Mouse (Mus musculus): ENCODE results near the gene Gpr4. TPM values are rescaled to one million over a fixed set of nuclear protein-coding genes. Genes with fewer than 3 reads are reported as not detected.

Gene Gpr4
- polyA plus RNA-seq, 1 experiment from 2014 or later, result 1.8 TPM

DNA sequence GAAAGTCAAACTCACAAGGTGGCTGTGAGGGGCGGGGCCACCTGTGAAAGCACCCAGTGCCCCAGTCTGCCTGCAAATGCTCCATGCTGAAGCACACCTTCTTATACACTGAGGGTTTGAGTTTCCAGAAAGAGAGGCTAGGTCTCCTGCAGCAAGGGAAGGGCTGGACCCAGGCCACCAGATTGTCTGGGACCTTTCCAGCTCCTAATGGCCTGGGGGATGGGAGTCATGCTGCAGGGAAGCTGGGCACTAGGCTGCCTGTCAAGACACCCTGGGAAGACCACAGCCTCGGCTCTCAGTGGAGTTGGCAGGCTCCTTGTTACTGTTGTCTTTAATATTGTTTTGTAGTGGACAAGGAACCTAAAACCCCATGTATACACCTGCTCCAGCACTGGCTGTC is 24.1 kb downstream of the Gpr4 start:
- Histone ChIP-seq H3K4me1 (ENCODE audit: control insufficient read depth, insufficient read depth, low read length) (no peaks in the 10 kb centered on the region), H3K9me3 (replicated peaks; ENCODE audit: control insufficient read depth, low read length) (no peaks in the 10 kb centered on the region), H3K9ac (ENCODE audit: low read length) (no peak overlapping the region), H3K4me2 (ENCODE audit: low read length) (no peak overlapping the region), H3K27ac (ENCODE audit: low read depth, low read length) (no peak overlapping the region), H3K27me3 (replicated peaks; ENCODE audit: control insufficient read depth, insufficient read depth, low read length) (no peaks in the 10 kb centered on the region), H3K4me3 (ENCODE audit: low read depth, low read length) (no peak overlapping the region), H3K36me3 (ENCODE audit: control insufficient read depth, insufficient read depth, low read length) (0 out of 2 replicates have a peak, but pooled peaks cover 4% of the 10 kb centered on the region)
- DNase-seq (ENCODE audit: low spot score), result no peak
- ATAC-seq, result no peak
- WGBS, result 74% methylated on average over 2 of the region's 2 CpGs

DNA sequence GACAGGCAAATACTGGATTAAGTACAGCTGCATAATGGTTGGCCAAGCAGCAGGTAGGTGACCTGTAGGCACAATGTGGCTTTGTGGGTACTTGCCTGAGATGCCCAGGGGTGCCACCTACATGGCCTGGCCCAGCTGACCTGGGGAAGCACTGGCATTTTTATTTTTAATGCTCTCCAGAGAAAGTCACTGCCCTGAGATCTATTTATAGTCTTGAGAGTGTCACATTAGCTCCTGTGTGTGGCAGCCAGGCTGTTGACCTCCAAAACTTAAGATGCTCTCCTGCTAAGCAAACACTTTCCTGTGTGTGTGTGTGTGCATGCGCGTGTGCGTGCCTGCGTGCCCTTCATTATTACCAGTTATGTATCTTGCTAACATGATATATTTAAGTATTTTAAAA is 26.0 kb downstream of the Gpr4 start:
- DNase-seq (ENCODE audit: low spot score) (no peak), ATAC-seq (no peak)
- no peak overlapping the region for H3K9ac ChIP-seq (ENCODE audit: low read length)
- no peak overlapping the region for H3K4me2 ChIP-seq (ENCODE audit: low read length)
- no peaks in the 10 kb centered on the region for H3K9me3 ChIP-seq (replicated peaks; ENCODE audit: control insufficient read depth, low read length)
- 0 out of 2 replicates have a peak, but pooled peaks cover 4% of the 10 kb centered on the region for H3K36me3 ChIP-seq (ENCODE audit: control insufficient read depth, insufficient read depth, low read length)
- H3K4me1 ChIP-seq (ENCODE audit: control insufficient read depth, insufficient read depth, low read length), result no peaks in the 10 kb centered on the region
- H3K27me3 ChIP-seq (replicated peaks; ENCODE audit: control insufficient read depth, insufficient read depth, low read length), result no peaks in the 10 kb centered on the region
- WGBS, result 96% methylated on average over 4 of the region's 4 CpGs
- no peak overlapping the region for H3K27ac ChIP-seq (ENCODE audit: low read depth, low read length)
- H3K4me3 ChIP-seq (ENCODE audit: low read depth, low read length), result no peak overlapping the region

DNA sequence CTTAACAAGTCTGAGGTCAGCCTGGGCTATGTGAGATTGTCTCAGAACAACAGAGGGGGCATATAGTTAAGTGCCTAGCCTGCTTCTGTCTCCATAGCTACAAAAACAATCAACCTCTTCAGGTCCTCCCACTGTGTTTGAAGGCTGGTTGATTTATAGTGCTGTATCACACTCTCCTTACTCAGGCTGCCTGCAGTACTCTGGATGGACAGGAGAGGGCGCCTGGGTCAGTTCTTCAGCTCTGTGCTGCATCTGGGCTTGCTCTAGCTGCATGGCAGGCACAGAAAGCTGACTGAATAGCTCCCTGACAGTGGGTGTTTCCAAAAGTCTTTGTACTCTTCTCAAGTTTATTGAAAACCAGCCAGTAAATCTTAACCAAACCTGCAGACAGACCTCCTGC is 27.1 kb downstream of the Gpr4 start:
- Histone ChIP-seq H3K4me2 (ENCODE audit: low read length) (no peak overlapping the region), H3K9me3 (replicated peaks; ENCODE audit: control insufficient read depth, low read length) (no peaks in the 10 kb centered on the region), H3K27me3 (replicated peaks; ENCODE audit: control insufficient read depth, insufficient read depth, low read length) (no peaks in the 10 kb centered on the region), H3K36me3 (ENCODE audit: control insufficient read depth, insufficient read depth, low read length) (peaks cover 4% of the 10 kb centered on the region; the same call in 1 of the 2 replicates), H3K27ac (ENCODE audit: low read depth, low read length) (no peak overlapping the region; the same call in 1 of the 2 replicates), H3K9ac (ENCODE audit: low read length) (no peak overlapping the region), H3K4me1 (ENCODE audit: control insufficient read depth, insufficient read depth, low read length) (no peaks in the 10 kb centered on the region), H3K4me3 (ENCODE audit: low read depth, low read length) (no peak overlapping the region)
- ATAC-seq (peak; percentile 95), DNase-seq (ENCODE audit: low spot score) (peak; percentile 92)
- WGBS, result 0% methylated on average over 1 of the region's 1 CpGs

DNA sequence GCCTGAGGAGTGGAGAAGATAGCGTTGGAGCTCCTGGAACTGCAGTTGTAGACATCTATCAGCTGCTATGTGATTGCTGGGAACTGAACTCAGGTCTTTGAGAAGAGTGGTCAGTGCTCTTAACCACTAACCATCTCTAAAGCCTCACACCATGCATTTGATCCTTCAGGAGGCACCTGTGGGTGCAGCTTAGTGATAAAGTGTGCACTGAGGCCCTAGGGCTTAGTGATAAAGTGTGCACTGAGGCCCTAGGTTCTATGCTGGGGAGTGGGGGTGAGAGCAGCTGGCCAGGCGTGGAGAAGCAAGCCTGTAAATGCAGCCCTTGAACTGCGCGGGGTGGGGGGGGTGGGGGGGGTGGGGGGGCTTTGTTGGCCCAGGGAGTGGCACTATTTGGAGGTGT is 27.6 kb downstream of the Gpr4 start:
- H3K27ac ChIP-seq (ENCODE audit: low read depth, low read length), result no peak overlapping the region
- peaks cover 8% of the 10 kb centered on the region for H3K36me3 ChIP-seq (ENCODE audit: control insufficient read depth, insufficient read depth, low read length)
- no peak overlapping the region for H3K4me3 ChIP-seq (ENCODE audit: low read depth, low read length)
- H3K27me3 ChIP-seq (replicated peaks; ENCODE audit: control insufficient read depth, insufficient read depth, low read length), result no peaks in the 10 kb centered on the region
- no peak overlapping the region for H3K9ac ChIP-seq (ENCODE audit: low read length)
- no peaks in the 10 kb centered on the region for H3K9me3 ChIP-seq (replicated peaks; ENCODE audit: control insufficient read depth, low read length)
- ATAC-seq, result no peak
- H3K4me1 ChIP-seq (ENCODE audit: control insufficient read depth, insufficient read depth, low read length), result no peaks in the 10 kb centered on the region
- WGBS, result 61% methylated on average over 2 of the region's 4 CpGs
- no peak for DNase-seq (ENCODE audit: low spot score)
- H3K4me2 ChIP-seq (ENCODE audit: low read length), result no peak overlapping the region

DNA sequence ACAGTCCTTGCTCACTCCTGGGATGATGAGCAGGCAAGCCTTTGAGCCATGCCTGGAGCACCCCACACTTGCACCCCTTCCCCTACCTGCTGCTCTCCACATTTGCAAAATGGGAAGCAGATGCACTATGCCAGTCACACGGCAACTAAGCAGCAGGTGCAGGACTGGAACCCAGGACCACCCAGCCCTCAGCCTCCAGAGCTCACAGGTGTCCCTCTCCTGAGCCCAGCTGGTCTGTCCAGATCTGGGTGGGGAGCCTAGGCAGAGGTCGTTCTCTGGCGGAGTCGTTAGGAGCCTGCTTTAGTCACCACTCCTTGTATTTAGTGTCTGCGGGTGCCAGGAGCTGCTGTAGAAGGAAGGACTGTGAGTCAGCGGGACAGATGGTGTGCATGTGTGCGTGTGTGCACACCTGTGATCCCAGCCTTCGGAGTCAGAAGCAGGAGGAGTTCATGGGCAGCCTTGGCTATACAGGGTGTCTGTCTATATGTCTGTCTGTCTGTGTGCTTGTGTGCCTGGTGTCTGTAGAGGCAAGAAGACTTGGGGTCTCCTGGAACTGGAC is 28.6 kb downstream of the Gpr4 start:
- 83% methylated on average over 8 of the region's 8 CpGs for WGBS

DNA sequence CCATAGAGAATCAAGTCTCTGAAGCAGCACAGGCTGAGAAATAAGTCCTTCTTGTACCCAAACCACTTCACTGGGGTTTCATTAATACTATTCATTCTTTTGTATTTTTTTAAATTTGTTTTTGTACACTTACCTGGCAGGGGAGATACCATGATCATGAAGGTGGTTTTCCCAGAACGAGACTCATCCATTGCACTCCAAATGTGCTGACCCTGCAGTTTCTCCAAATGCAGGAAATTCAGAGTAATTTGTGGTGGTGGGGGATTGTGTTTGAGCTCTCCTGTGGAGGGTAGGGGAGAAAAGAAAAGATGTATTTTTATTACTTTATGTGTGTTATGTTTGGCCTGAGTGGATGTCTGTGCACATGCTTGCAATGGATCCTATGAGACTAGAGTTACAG is 29.7 kb downstream of the Gpr4 start:
- H3K27me3 ChIP-seq (replicated peaks; ENCODE audit: control insufficient read depth, insufficient read depth, low read length), result no peaks in the 10 kb centered on the region
- no peak overlapping the region for H3K4me2 ChIP-seq (ENCODE audit: low read length)
- no peak overlapping the region for H3K4me3 ChIP-seq (ENCODE audit: low read depth, low read length)
- no peaks in the 10 kb centered on the region for H3K4me1 ChIP-seq (ENCODE audit: control insufficient read depth, insufficient read depth, low read length)
- H3K9me3 ChIP-seq (replicated peaks; ENCODE audit: control insufficient read depth, low read length), result no peaks in the 10 kb centered on the region
- DNase-seq (ENCODE audit: low spot score) (no peak), ATAC-seq (no peak)
- no peak overlapping the region for H3K9ac ChIP-seq (ENCODE audit: low read length)
- no peak overlapping the region for H3K27ac ChIP-seq (ENCODE audit: low read depth, low read length)
- H3K36me3 ChIP-seq (ENCODE audit: control insufficient read depth, insufficient read depth, low read length), result peaks cover 19% of the 10 kb centered on the region
- 90% methylated on average over 1 of the region's 1 CpGs for WGBS

More for the DNA sequence above, 28.6 kb downstream of the Gpr4 start:
- Histone ChIP-seq H3K4me2 (ENCODE audit: low read length) (no peak overlapping the region), H3K4me3 (ENCODE audit: low read depth, low read length) (no peak overlapping the region), H3K9me3 (replicated peaks; ENCODE audit: control insufficient read depth, low read length) (no peaks in the 10 kb centered on the region), H3K27me3 (replicated peaks; ENCODE audit: control insufficient read depth, insufficient read depth, low read length) (no peaks in the 10 kb centered on the region), H3K9ac (ENCODE audit: low read length) (no peak overlapping the region), H3K4me1 (ENCODE audit: control insufficient read depth, insufficient read depth, low read length) (no peaks in the 10 kb centered on the region), H3K36me3 (ENCODE audit: control insufficient read depth, insufficient read depth, low read length) (peaks cover 18% of the 10 kb centered on the region), H3K27ac (ENCODE audit: low read depth, low read length) (no peak overlapping the region)
- ATAC-seq, result no peak
- no peak for DNase-seq (ENCODE audit: low spot score)

DNA sequence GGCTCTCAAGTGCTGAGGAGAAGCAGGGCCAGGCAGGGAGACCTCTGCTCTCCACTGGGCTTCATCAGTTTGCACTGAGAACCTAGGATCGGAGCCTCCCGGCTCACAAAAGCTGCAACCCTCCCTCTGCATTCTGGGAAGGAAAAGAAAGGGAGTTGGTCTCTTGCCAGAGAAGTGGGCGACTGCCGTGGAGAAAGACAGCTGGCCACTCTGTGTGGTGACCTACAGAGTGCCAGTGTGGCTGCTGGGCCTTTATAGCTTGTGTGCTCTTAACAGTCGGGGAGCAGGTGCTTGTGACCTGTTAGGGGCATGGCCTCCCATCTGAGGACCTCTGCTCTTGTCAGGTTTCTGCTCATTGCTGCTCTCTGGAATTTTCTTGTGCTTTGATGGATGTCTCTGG is 31.5 kb downstream of the Gpr4 start:
- WGBS, result 56% methylated on average over 5 of the region's 5 CpGs
- Histone ChIP-seq H3K4me3 (ENCODE audit: low read depth, low read length) (no peak overlapping the region), H3K4me2 (ENCODE audit: low read length) (no peak overlapping the region), H3K27me3 (replicated peaks; ENCODE audit: control insufficient read depth, insufficient read depth, low read length) (no peaks in the 10 kb centered on the region), H3K4me1 (ENCODE audit: control insufficient read depth, insufficient read depth, low read length) (no peaks in the 10 kb centered on the region), H3K9me3 (replicated peaks; ENCODE audit: control insufficient read depth, low read length) (no peaks in the 10 kb centered on the region), H3K9ac (ENCODE audit: low read length) (no peak overlapping the region; the same call in 1 of the 2 replicates), H3K27ac (ENCODE audit: low read depth, low read length) (no peak overlapping the region), H3K36me3 (ENCODE audit: control insufficient read depth, insufficient read depth, low read length) (peaks cover 21% of the 10 kb centered on the region)
- DNase-seq (ENCODE audit: low spot score), result peak; percentile 23
- ATAC-seq, result no peak

DNA sequence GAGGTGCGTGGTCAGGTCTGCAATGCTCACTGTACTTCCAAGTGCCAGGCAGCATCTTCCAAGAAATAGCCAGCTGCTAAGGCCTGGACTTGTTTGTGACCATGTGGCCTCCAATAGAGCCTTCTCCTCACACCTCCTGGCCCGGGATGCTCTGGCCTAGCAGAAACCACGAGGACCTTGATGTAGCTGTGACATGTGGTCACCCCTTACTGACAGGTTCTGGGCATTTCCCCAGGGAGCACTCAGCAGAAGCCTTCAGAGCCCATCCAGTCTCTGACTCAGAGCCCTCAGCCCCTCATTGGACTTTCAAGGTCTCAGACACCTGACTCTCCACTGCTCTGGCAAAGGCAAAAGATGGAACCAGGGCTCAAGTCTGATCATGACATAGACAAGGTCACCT is 32.7 kb downstream of the Gpr4 start:
- ATAC-seq, result no peak

DNA sequence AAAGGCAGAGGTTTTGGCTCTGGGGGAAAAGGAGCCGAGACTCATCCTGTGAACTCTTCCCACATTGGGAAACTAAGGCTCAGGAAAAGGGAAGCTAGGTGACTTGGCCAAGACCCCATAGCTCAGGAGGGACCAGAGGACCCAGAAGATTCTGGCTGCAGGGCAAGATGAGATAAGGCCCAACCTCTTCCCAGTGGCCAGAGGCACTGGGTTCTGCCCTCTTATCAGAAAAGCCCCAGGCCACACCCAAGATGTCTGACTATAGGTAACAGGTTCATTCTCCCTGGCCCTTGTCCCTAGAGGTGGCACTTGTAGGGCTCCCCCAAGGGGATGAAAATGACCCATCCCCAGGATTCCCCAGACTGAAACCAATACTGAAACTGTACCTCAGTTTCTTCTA is 34.5 kb downstream of the Gpr4 start:
- Histone ChIP-seq H3K4me1 (ENCODE audit: control insufficient read depth, insufficient read depth, low read length) (no peaks in the 10 kb centered on the region), H3K27ac (ENCODE audit: low read depth, low read length) (no peak overlapping the region), H3K4me2 (ENCODE audit: low read length) (no peak overlapping the region), H3K9me3 (replicated peaks; ENCODE audit: control insufficient read depth, low read length) (no peaks in the 10 kb centered on the region), H3K36me3 (ENCODE audit: control insufficient read depth, insufficient read depth, low read length) (peaks cover 18% of the 10 kb centered on the region), H3K9ac (ENCODE audit: low read length) (no peak overlapping the region), H3K4me3 (ENCODE audit: low read depth, low read length) (no peak overlapping the region), H3K27me3 (replicated peaks; ENCODE audit: control insufficient read depth, insufficient read depth, low read length) (no peaks in the 10 kb centered on the region)
- WGBS, result 85% methylated on average over 1 of the region's 1 CpGs
- DNase-seq (ENCODE audit: low spot score) (no peak), ATAC-seq (no peak)

More for the DNA sequence above, 32.7 kb downstream of the Gpr4 start:
- Histone ChIP-seq H3K4me1 (ENCODE audit: control insufficient read depth, insufficient read depth, low read length) (no peaks in the 10 kb centered on the region), H3K27me3 (replicated peaks; ENCODE audit: control insufficient read depth, insufficient read depth, low read length) (no peaks in the 10 kb centered on the region), H3K9ac (ENCODE audit: low read length) (no peak overlapping the region), H3K4me2 (ENCODE audit: low read length) (no peak overlapping the region), H3K4me3 (ENCODE audit: low read depth, low read length) (no peak overlapping the region), H3K27ac (ENCODE audit: low read depth, low read length) (no peak overlapping the region), H3K9me3 (replicated peaks; ENCODE audit: control insufficient read depth, low read length) (no peaks in the 10 kb centered on the region), H3K36me3 (ENCODE audit: control insufficient read depth, insufficient read depth, low read length) (peaks cover 21% of the 10 kb centered on the region)
- DNase-seq (ENCODE audit: low spot score), result no peak
- 89% methylated on average over 3 of the region's 3 CpGs for WGBS
